Mouse (Mus musculus): ENCODE results near the gene Aspdh. TPM values are rescaled to one million over a fixed set of nuclear protein-coding genes. Genes with fewer than 3 reads are reported as not detected.

Aspdh gene
- polyA plus RNA-seq, 1 experiment from 2014 or later: not detected

GRCm38 (mm10) chr7:44472961-44473646, 7.9 kb downstream of the Aspdh start:
- H3K4me3 ChIP-seq (ENCODE audit: low read depth, low read length): no peak overlapping the region
- peaks cover 6% of the 10 kb centered on the region for H3K4me1 ChIP-seq (ENCODE audit: control insufficient read depth, insufficient read depth, low read length)
- WGBS: 53% methylated on average over 9 of the region's 9 CpGs
- H3K9me3 ChIP-seq (ENCODE audit: control insufficient read depth, low read length): no peaks in the 10 kb centered on the region
- no peak for DNase-seq (ENCODE audit: low spot score)
- no peaks in the 10 kb centered on the region for H3K36me3 ChIP-seq (ENCODE audit: control insufficient read depth, insufficient read depth, low read length)
- ATAC-seq (ENCODE audit: insufficient number of reproducible peaks, low FRiP score, low TSS enrichment, low read depth): no peak
- H3K4me2 ChIP-seq (ENCODE audit: low read depth, severe bottlenecking): no peak overlapping the region
- no peak overlapping the region for H3K27ac ChIP-seq (replicated peaks; ENCODE audit: low read depth, low read length)
- H3K27me3 ChIP-seq (ENCODE audit: control insufficient read depth, insufficient read depth, low read length): peaks cover 15% of the 10 kb centered on the region
- H3K9ac ChIP-seq (ENCODE audit: low read length): peak overlapping the region; percentile 14; the same call in 1 of the 2 replicates

GRCm38 (mm10) chr7:44474419-44474818, 9.2 kb downstream of the Aspdh start:
- no peak overlapping the region for H3K4me2 ChIP-seq (ENCODE audit: low read depth, severe bottlenecking)
- ATAC-seq (ENCODE audit: insufficient number of reproducible peaks, low FRiP score, low TSS enrichment, low read depth) (0 out of 2 replicates have a peak, but pooled peaks have one; percentile 26), DNase-seq (ENCODE audit: low spot score) (no peak)
- no peak overlapping the region for H3K4me3 ChIP-seq (ENCODE audit: low read depth, low read length)
- H3K9me3 ChIP-seq (ENCODE audit: control insufficient read depth, low read length): no peaks in the 10 kb centered on the region
- H3K9ac ChIP-seq (ENCODE audit: low read length): 0 out of 2 replicates have a peak overlapping the region, but pooled peaks have one; percentile 14
- H3K27me3 ChIP-seq (ENCODE audit: control insufficient read depth, insufficient read depth, low read length): peaks cover 15% of the 10 kb centered on the region
- H3K36me3 ChIP-seq (ENCODE audit: control insufficient read depth, insufficient read depth, low read length): no peaks in the 10 kb centered on the region
- no peak overlapping the region for H3K27ac ChIP-seq (replicated peaks; ENCODE audit: low read depth, low read length)
- 23% methylated on average over 4 of the region's 4 CpGs for WGBS
- peaks cover 3% of the 10 kb centered on the region for H3K4me1 ChIP-seq (ENCODE audit: control insufficient read depth, insufficient read depth, low read length)

GRCm38 (mm10) chr7:44475046-44475614, 9.9 kb downstream of the Aspdh start:
- Histone ChIP-seq H3K36me3 (ENCODE audit: control insufficient read depth, insufficient read depth, low read length) (no peaks in the 10 kb centered on the region), H3K4me1 (ENCODE audit: control insufficient read depth, insufficient read depth, low read length) (peaks cover 3% of the 10 kb centered on the region), H3K4me3 (ENCODE audit: low read depth, low read length) (no peak overlapping the region), H3K9ac (ENCODE audit: low read length) (no peak overlapping the region), H3K9me3 (ENCODE audit: control insufficient read depth, low read length) (no peaks in the 10 kb centered on the region), H3K27me3 (ENCODE audit: control insufficient read depth, insufficient read depth, low read length) (peaks cover 17% of the 10 kb centered on the region), H3K4me2 (ENCODE audit: low read depth, severe bottlenecking) (no peak overlapping the region), H3K27ac (replicated peaks; ENCODE audit: low read depth, low read length) (no peak overlapping the region)
- ATAC-seq (ENCODE audit: insufficient number of reproducible peaks, low FRiP score, low TSS enrichment, low read depth) (no peak), DNase-seq (ENCODE audit: low spot score) (no peak)
- WGBS: 44% methylated on average over 5 of the region's 5 CpGs

DNA sequence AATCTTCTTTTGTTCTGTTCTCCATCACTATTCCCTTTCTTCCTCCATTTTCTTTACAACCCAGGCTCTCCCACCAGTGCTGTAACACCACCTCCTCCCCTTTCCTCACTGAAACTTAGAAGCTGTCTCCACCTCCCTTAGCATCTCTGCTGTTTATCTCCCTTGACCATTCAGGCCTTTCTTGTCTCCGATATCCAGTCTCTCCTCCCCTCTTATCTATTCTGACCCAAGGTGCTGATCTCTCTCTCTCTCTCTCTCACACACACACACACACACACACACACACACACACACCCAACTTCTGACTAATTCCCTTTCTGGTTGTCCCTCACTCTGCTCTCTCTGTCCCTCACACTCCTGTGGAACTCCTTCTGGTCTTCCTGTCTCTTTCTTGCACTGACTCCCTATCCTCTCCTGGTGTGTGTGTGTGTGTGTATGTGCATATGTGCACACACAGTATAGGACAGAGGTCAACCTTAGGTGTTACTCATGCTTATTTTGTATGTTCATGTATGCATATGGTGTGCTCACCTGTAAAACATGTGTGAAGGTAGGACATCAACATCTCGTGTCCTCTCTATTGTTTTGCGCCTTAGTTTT, 17.7 kb downstream of the Aspdh start:
- no peak overlapping the region for H3K27ac ChIP-seq (replicated peaks; ENCODE audit: low read depth, low read length)
- H3K9ac ChIP-seq (ENCODE audit: low read length): no peak overlapping the region
- no peak overlapping the region for H3K4me3 ChIP-seq (ENCODE audit: low read depth, low read length)
- ATAC-seq (ENCODE audit: insufficient number of reproducible peaks, low FRiP score, low TSS enrichment, low read depth): no peak
- no peaks in the 10 kb centered on the region for H3K36me3 ChIP-seq (ENCODE audit: control insufficient read depth, insufficient read depth, low read length)
- DNase-seq (ENCODE audit: low spot score): no peak
- peaks cover 5% of the 10 kb centered on the region for H3K27me3 ChIP-seq (ENCODE audit: control insufficient read depth, insufficient read depth, low read length)
- no peak overlapping the region for H3K4me2 ChIP-seq (ENCODE audit: low read depth, severe bottlenecking)
- no peaks in the 10 kb centered on the region for H3K4me1 ChIP-seq (ENCODE audit: control insufficient read depth, insufficient read depth, low read length)
- no peaks in the 10 kb centered on the region for H3K9me3 ChIP-seq (ENCODE audit: control insufficient read depth, low read length)
- 73% methylated on average over 3 of the region's 3 CpGs for WGBS

DNA sequence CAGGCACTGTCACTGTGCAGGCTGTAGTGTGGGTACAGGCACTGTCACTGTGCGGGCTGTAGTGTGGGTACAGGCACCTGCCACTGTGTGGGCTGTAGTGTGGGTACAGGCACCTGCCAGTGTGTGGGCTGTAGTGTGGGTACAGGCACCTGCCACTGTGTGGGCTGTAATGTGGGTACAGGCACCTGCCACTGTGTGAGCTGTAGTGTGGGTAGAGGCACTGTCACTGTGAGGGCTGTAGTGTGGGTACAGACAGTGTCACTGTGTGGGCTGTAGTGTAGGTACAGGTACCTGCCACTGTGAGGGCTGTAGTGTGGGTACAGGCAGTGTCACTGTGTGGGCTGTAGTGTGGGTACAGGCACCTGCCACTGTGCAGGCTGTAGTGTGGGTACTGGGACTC, 18.9 kb downstream of the Aspdh start:
- Histone ChIP-seq H3K9ac (ENCODE audit: low read length) (no peak overlapping the region), H3K4me2 (ENCODE audit: low read depth, severe bottlenecking) (no peak overlapping the region), H3K4me1 (ENCODE audit: control insufficient read depth, insufficient read depth, low read length) (no peaks in the 10 kb centered on the region), H3K4me3 (ENCODE audit: low read depth, low read length) (no peak overlapping the region), H3K27ac (replicated peaks; ENCODE audit: low read depth, low read length) (no peak overlapping the region), H3K9me3 (ENCODE audit: control insufficient read depth, low read length) (no peaks in the 10 kb centered on the region), H3K36me3 (ENCODE audit: control insufficient read depth, insufficient read depth, low read length) (no peaks in the 10 kb centered on the region), H3K27me3 (ENCODE audit: control insufficient read depth, insufficient read depth, low read length) (peaks cover 5% of the 10 kb centered on the region)
- 93% methylated on average over 1 of the region's 1 CpGs for WGBS
- ATAC-seq (ENCODE audit: insufficient number of reproducible peaks, low FRiP score, low TSS enrichment, low read depth) (no peak), DNase-seq (ENCODE audit: low spot score) (no peak)

DNA sequence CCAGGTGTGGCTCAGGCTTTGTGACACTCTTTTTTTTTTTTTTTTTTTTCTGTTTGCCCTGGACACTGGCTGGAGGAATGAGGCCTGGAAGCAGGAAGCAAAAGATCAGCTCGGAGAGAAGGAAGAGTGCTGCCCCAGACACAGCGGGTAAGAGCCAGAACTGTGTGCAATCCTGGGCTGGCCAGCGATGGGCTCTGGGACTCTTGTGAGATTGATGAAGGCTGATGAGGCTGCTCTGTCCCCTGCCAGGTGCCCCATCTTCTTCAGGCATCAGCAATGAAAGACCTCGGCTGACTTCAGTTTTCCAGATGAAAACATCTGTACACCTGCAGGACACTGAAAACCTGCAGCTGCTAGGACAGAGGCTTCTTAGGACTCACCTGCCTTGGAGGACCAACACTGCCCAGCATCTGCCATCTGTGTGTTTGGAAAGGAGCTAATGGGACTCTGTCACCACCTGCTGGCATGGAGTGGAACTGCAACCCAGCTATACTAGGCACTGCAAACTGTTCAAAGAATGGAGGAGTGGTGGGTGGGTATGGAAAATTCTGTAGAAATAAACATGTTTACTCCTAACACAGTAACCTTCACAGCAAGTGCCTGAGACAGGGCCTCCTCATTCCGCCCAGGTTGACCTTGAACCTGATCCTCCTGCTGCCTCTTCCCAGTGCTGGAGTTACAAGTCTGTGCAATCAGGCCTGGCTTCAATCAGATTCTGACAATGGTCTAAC, 19.8 kb downstream of the Aspdh start:
- Histone ChIP-seq H3K4me1 (ENCODE audit: control insufficient read depth, insufficient read depth, low read length) (no peaks in the 10 kb centered on the region), H3K4me3 (ENCODE audit: low read depth, low read length) (no peak overlapping the region), H3K4me2 (ENCODE audit: low read depth, severe bottlenecking) (no peak overlapping the region), H3K36me3 (ENCODE audit: control insufficient read depth, insufficient read depth, low read length) (no peaks in the 10 kb centered on the region), H3K9ac (ENCODE audit: low read length) (no peak overlapping the region), H3K9me3 (ENCODE audit: control insufficient read depth, low read length) (no peaks in the 10 kb centered on the region), H3K27ac (replicated peaks; ENCODE audit: low read depth, low read length) (no peak overlapping the region), H3K27me3 (ENCODE audit: control insufficient read depth, insufficient read depth, low read length) (peaks cover 2% of the 10 kb centered on the region; the same call in 1 of the 2 replicates)
- DNase-seq (ENCODE audit: low spot score): peak; percentile 92
- WGBS: 41% methylated on average over 5 of the region's 5 CpGs
- ATAC-seq (ENCODE audit: insufficient number of reproducible peaks, low FRiP score, low TSS enrichment, low read depth): no peak; the same call in 1 of the 2 replicates

DNA sequence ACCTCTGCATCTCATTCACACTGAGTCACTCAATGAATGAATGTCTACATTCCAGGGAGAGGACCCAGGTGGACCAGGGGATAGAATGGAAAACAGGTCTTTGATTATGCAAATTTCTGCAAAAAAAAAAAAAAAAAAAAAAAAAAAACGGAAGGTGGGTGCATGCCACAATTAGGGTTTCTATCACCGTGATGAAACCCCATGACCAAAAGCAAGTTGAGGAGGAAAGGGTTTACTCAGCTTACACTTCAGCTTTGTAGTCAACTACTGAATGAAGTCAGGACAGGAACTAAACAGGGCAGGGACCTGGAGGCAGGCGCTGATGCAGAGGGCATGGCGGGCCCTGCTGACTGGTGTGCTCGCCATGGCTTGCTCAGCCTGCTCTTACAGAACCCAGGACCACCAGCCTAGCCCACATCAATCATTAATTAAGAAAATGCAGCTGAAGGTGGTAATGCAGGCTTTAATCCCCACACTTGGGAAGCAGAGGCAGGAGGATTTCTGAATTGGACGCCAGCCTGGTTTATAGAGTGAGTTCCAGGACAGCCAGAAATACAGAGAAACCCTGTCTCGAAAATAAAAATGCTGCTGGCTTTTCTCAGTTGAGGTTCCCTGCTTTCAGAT, 20.5 kb downstream of the Aspdh start:
- Histone ChIP-seq H3K27ac (replicated peaks; ENCODE audit: low read depth, low read length) (no peak overlapping the region), H3K4me1 (ENCODE audit: control insufficient read depth, insufficient read depth, low read length) (no peaks in the 10 kb centered on the region), H3K4me2 (ENCODE audit: low read depth, severe bottlenecking) (no peak overlapping the region), H3K4me3 (ENCODE audit: low read depth, low read length) (no peak overlapping the region), H3K9me3 (ENCODE audit: control insufficient read depth, low read length) (no peaks in the 10 kb centered on the region), H3K9ac (ENCODE audit: low read length) (no peak overlapping the region), H3K36me3 (ENCODE audit: control insufficient read depth, insufficient read depth, low read length) (peaks cover under 1% of the 10 kb centered on the region; the same call in 1 of the 2 replicates), H3K27me3 (ENCODE audit: control insufficient read depth, insufficient read depth, low read length) (peaks cover 2% of the 10 kb centered on the region; the same call in 1 of the 2 replicates)
- ATAC-seq (ENCODE audit: insufficient number of reproducible peaks, low FRiP score, low TSS enrichment, low read depth) (no peak), DNase-seq (ENCODE audit: low spot score) (no peak)
- 70% methylated on average over 7 of the region's 7 CpGs for WGBS

Data from limb, embryonic 11.5 days (tissue).